Mouse (Mus musculus): ENCODE results near the gene Bex6. TPM values are rescaled to one million over a fixed set of nuclear protein-coding genes. Genes with fewer than 3 reads are reported as not detected.

Bex6 gene
- polyA plus RNA-seq (2021): not detected

GRCm38 (mm10) chr16:32179333-32179901 lies at the start of gene Bex6:
Gene Bex6, plus strand, starts transcription at chr16:32179823.
- in situ Hi-C loops (cut with MboI; ENCODE audit: low pct_unique_long_range_greater_than_20kb): no loop called here

DNA sequence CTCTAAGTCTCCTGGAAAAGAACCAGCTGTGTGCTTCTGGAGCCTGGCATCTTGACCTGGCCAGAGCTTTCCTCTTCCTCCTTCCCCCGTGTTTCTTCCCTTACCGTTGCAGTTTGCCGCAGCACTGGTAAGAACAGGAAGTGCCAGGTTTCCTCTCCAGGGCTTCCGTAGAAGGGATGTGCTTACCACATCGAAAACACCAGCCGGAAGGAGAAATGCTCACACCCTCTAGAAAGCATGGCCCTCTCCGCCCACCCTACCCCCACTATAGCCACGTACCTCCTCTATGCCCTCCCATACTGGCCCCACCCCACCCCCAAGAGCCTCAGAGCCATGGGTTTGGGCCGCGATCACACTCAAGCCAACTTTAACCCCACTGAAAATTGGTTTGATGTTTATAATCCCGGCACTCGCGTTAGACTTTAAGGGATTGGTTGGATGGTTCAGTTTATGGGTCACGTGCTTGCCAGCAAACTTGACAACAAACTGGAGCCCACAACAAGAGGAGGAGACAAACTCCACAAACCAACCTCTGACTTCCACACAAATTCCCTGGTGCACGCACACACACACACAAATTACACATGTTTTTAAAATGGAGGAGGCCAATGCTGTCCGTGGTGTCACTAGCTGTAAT lies 49.3 kb upstream of the Bex6 start:
- POLR2A ChIA-PET: no interaction called here
- peaks cover 20% of the 10 kb centered on the region for H3K27me3 ChIP-seq
- no peak for ATAC-seq
- in situ Hi-C loops (cut with MboI; ENCODE audit: low pct_unique_long_range_greater_than_20kb): no loop called here
- CTCF ChIA-PET: no interaction called here
- no peak for TF ChIP-seq CTCF (IDR thresholded peaks at IDR 0.05)
- no peak for DNase-seq (ENCODE audit: low read depth, low spot score)

More at GRCm38 (mm10) chr16:32179333-32179901, at the start of gene Bex6:
- no peak for TF ChIP-seq CTCF (IDR thresholded peaks at IDR 0.05)
- ChIA-PET CTCF (no interaction called here), POLR2A (no interaction called here)
- ATAC-seq: no peak
- peaks cover 10% of the 10 kb centered on the region for H3K27me3 ChIP-seq
- no peak for DNase-seq (ENCODE audit: low read depth, low spot score)

DNA sequence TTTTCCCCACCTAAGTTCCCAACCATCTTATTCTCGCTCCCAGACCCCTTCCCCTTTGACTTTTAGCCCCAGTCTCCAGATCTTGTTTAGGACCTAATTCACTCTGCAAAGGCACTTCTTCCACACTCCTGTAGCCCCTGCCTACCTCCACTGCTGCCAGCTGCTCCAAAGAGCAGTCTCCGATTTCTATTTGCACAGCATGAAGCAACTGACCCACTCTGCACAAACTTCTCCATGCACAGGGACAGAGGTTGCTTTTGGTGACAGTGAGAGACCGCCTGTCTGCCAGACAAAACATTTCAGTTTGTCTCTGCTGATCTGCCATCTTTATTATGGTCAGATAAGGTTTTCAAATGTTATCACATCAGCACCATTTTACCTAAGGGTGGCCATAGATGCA lies 46.5 kb upstream of the Bex6 start:
- DNase-seq (ENCODE audit: low read depth, low spot score) (no peak), ATAC-seq (no peak)
- POLR2A ChIA-PET: no interaction called here
- TF ChIP-seq CTCF (IDR thresholded peaks at IDR 0.05): no peak
- in situ Hi-C loops (cut with MboI; ENCODE audit: low pct_unique_long_range_greater_than_20kb): no loop called here
- CTCF ChIA-PET: no interaction called here
- H3K27me3 ChIP-seq: peaks cover 28% of the 10 kb centered on the region

GRCm38 (mm10) chr16:32135842-32136357 lies 43.7 kb upstream of the Bex6 start:
- DNase-seq (ENCODE audit: low read depth, low spot score): no peak
- ATAC-seq: no peak
- ChIA-PET POLR2A (no interaction called here), CTCF (interaction anchor here (1.3 kb wide), 1 partner anchor 10 kb away, joined by 4 read pairs; no protein-coding TSS in a partner anchor)
- no peak for TF ChIP-seq CTCF (IDR thresholded peaks at IDR 0.05)
- H3K27me3 ChIP-seq: peaks cover 45% of the 10 kb centered on the region
- in situ Hi-C loops (cut with MboI; ENCODE audit: low pct_unique_long_range_greater_than_20kb): no loop called here

DNA sequence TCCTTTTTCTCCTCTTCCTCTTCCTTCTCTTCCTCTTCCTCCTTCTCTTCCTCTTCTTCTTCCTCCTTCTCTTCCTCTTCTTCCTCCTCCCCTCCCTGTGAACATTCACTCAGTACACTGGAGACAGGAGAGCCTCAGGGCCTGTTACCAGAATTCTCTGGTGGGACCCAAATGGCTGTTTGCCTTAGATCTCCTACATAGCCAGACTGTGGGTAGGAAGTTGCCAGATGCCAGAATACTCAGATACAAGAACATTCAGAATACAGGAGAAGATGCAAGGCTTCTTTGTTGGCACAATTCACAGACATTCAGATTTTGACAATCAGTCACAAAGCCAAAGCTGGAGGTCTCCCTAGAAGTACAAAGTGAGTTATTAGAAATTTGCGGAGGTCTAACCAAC lies 40.7 kb upstream of the Bex6 start:
- TF ChIP-seq CTCF (IDR thresholded peaks at IDR 0.05): no peak
- H3K27me3 ChIP-seq: peaks cover 42% of the 10 kb centered on the region
- ChIA-PET CTCF (no interaction called here), POLR2A (no interaction called here)
- in situ Hi-C loops (cut with MboI; ENCODE audit: low pct_unique_long_range_greater_than_20kb): no loop called here
- no peak for DNase-seq (ENCODE audit: low read depth, low spot score)
- no peak for ATAC-seq

GRCm38 (mm10) chr16:32143766-32144165 lies 35.9 kb upstream of the Bex6 start:
- TF ChIP-seq CTCF (IDR thresholded peaks at IDR 0.05): no peak
- H3K27me3 ChIP-seq: peaks cover 27% of the 10 kb centered on the region
- in situ Hi-C loops (cut with MboI; ENCODE audit: low pct_unique_long_range_greater_than_20kb): no loop called here
- ChIA-PET CTCF (interaction anchor here (0.9 kb wide), 1 partner anchor 11 kb away, joined by 4 read pairs; no protein-coding TSS in a partner anchor), POLR2A (no interaction called here)
- ATAC-seq: no peak
- DNase-seq (ENCODE audit: low read depth, low spot score): no peak

DNA sequence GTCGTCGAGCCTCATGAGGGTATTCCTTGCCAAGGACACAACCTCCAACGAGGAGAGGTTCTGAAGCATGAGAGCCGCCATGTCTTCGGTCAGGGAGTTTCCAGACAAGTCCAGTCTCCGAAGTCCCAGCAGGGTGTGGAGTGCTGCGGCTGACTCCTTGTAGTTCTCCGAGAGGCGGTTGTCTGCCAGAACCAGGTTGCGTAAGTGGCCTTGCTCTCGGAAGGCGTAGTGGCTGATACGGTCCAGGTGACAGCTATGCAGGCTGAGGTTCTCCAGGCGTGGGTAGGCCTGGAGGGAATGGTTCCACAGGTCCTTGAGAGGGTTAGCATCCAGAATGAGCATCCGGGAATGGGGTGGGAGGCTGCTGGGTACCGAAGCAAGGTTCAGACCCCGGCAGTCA lies 35.0 kb upstream of the Bex6 start:
- POLR2A ChIA-PET: no interaction called here
- in situ Hi-C loops (cut with MboI; ENCODE audit: low pct_unique_long_range_greater_than_20kb): no loop called here
- TF ChIP-seq CTCF (IDR thresholded peaks at IDR 0.05): no peak
- CTCF ChIA-PET: interaction anchor here (0.9 kb wide), 1 partner anchor 11 kb away, joined by 4 read pairs; no protein-coding TSS in a partner anchor
- H3K27me3 ChIP-seq: peaks cover 20% of the 10 kb centered on the region
- ATAC-seq (no peak), DNase-seq (ENCODE audit: low read depth, low spot score) (no peak)

DNA sequence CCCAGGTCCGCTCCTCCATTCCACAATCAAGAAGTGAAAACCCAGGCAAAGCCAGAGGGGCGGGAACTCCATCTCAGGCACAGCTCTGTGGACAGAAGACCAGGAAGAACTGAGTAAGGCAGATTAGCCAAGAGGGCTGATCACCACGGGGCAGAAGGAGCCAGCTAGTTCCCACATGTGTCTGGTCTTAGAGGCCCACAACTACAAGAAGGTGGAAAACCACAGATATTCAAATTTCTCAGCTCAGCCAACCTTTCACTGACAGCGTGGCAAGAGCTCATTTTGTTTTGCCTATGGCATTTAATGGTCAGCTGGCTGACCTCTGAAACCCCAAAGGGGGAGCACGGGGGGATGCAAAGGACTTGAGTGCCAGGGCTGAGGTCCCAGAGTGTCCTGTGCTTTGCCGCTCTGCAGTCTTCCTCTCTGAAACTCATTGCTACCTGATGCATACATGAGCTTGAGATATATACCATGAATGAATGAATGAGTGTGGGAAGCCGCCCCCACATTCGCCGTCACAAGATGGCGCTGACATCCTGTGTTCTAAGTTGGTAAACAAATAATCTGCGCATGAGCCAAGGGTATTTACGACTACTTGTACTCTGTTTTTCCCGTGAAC lies 31.9 kb upstream of the Bex6 start:
- ATAC-seq: no peak

GRCm38 (mm10) chr16:32153976-32154375 lies 25.6 kb upstream of the Bex6 start:
- in situ Hi-C loops (cut with MboI; ENCODE audit: low pct_unique_long_range_greater_than_20kb): no loop called here
- no peak for DNase-seq (ENCODE audit: low read depth, low spot score)
- ChIA-PET CTCF (no interaction called here), POLR2A (no interaction called here)
- TF ChIP-seq CTCF (IDR thresholded peaks at IDR 0.05): no peak
- no peak for ATAC-seq
- peaks cover 13% of the 10 kb centered on the region for H3K27me3 ChIP-seq

More for the DNA sequence above, 31.9 kb upstream of the Bex6 start:
- ChIA-PET CTCF (interaction anchor here (1.4 kb wide), 1 partner anchor 14 kb away, joined by 3 read pairs; no protein-coding TSS in a partner anchor), POLR2A (no interaction called here)
- no peak for TF ChIP-seq CTCF (IDR thresholded peaks at IDR 0.05)
- DNase-seq (ENCODE audit: low read depth, low spot score): no peak
- in situ Hi-C loops (cut with MboI; ENCODE audit: low pct_unique_long_range_greater_than_20kb): no loop called here
- peaks cover 9% of the 10 kb centered on the region for H3K27me3 ChIP-seq

GRCm38 (mm10) chr16:32154437-32154836 lies 25.2 kb upstream of the Bex6 start:
- peaks cover 13% of the 10 kb centered on the region for H3K27me3 ChIP-seq
- no peak for DNase-seq (ENCODE audit: low read depth, low spot score)
- ChIA-PET CTCF (no interaction called here), POLR2A (no interaction called here)
- ATAC-seq: no peak
- in situ Hi-C loops (cut with MboI; ENCODE audit: low pct_unique_long_range_greater_than_20kb): no loop called here
- TF ChIP-seq CTCF (IDR thresholded peaks at IDR 0.05): no peak

DNA sequence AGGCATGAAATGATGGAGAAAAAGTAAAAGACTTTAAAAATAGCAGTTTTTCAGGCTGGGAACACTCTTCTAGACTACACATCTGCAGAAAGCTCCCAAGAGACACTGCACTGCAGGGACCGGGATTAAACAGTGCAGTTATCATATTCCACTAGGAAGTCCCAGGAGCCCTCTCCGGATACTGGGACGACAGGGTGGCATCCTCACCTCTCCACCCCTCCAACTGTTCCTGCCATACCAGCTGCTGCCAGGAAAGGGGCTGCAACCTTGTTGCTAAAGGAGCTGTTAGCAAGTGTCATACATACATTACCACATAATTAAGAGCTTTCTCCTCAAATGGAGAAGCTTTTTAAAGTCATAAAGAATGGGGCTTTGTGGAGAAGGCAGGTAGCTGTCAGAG lies 22.9 kb upstream of the Bex6 start:
- ChIA-PET CTCF (no interaction called here), POLR2A (no interaction called here)
- no peak for TF ChIP-seq CTCF (IDR thresholded peaks at IDR 0.05)
- H3K27me3 ChIP-seq: peaks cover 21% of the 10 kb centered on the region
- in situ Hi-C loops (cut with MboI; ENCODE audit: low pct_unique_long_range_greater_than_20kb): no loop called here
- ATAC-seq (no peak), DNase-seq (ENCODE audit: low read depth, low spot score) (no peak)
